Mouse (Mus musculus) lung, adult 10 weeks (tissue): Measurements from ENCODE around the gene Gm20388. TPM values are rescaled to one million over a fixed set of nuclear protein-coding genes. Genes with fewer than 3 reads are reported as not detected.

Source experiments
- polyA plus RNA-seq: library from polyadenylated mRNA; stranded (reverse); fragments of 350-450 nt; fragmentation: Illumina TruSeq; extraction: RNeasy Lipid Tissue Mini Kit (QIAGEN cat#74804); gene quantifications from one replicate; pipeline ENCODE4 v1.2.3, GENCODE M21; 2014; ENCODE audit warnings: low read depth, low replicate concordance; ENCODE audit not compliant: insufficient read depth

The Gm20388 gene
- polyA plus RNA-seq, 1 experiment from 2014 or later: 25.6 TPM

DNA sequence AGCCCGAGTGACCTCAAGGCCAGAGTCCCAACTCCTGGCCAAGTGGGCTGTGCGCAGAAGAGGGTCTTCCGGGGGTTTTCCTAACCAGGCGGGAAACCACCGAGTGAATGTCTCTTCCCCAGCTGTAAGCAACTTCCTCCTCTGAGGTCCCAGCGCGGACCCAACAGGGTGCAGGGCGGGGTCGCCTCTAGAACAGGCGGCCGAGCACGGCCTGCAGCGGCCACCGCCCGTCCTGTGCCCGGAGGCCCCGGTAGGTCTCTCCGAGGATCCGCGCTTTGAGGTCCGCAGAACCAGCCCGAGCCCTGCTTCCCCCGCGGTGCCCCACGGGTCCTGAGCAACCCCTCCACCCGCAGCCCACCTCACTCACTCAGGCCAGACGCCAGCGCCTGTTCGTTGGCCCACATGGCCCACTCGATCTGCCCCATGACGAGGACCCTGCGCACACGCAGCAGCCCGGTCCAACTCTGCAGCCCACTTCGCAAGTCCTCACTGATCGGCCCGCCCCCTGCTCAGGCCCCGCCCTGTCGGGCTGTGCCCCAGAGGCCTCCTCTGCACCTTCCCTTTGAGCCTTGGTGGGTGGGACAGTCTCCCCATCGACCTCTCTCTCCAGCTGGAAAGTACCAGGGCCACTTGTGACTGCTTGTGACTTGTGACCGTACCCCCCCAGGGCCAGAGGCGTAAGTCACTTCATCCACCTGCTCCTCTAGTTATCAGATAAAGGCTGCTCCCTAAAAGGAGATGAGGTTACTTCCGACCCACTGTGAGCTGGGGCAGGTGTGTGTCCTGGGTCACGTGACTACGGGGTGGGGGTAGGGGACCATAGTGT is 2522.0 kb downstream of the Gm20388 start, which contains the start of gene Cyba:
Cyba (minus strand) TSS at position 488 of the 826 bp plus-strand sequence.

GRCm38 (mm10) chr8:122443262-122444006 is 2532.8 kb downstream of the Gm20388 start, which contains the start of gene Mvd:
TSS of gene Mvd (minus strand) at chr8:122443422.

GRCm38 (mm10) chr8:122460524-122461472 is 2550.2 kb downstream of the Gm20388 start, which contains the start of gene Snai3:
TSS of gene Snai3 (minus strand) at chr8:122460733.

DNA sequence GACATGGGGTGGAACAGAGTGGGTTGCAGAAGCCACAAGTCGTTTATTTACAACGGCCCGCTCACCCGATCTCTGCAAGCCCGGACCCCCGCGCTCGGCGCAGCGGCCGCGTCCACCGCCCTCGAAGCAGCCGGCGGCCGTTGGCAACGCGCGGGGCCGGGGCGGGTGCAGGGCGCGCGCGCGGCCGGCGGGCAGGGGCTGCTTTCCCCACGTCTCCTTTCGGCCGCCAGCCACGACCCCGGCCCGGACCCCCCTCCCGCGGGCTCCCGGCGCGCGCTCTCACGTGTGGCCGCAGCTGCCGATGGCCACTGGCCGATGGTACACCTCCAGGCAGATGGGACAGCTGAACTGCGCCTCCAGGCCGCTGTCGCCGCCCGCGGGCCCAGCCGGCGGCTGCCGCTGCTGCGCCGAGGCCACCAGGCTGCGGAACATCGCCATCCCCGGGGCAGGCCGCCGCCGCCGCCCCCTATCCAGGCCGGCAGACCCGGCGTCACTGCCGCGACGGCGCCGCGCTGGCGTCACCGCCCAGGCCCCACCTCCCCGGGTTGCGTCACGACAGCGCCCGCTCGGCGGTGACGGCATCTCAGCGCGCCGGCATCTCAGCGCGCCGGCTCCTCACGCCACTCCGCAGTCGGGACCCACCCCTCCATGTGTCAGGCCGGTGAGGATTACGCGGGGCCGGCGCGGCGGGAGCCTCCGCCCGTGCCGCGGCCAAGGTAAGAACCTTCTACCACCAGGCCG is 2565.1 kb downstream of the Gm20388 start, which contains the start of the genes Rnf166 and Ctu2:
Rnf166 (minus strand) TSS at position 485 of the 741 bp plus-strand sequence.
Ctu2 (plus strand) TSS at position 564 of the 741 bp plus-strand sequence.

GRCm38 (mm10) chr8:122551265-122552051 is 2640.8 kb downstream of the Gm20388 start, which contains the start of gene Piezo1:
TSS of gene Piezo1 (minus strand) at chr8:122551329.

GRCm38 (mm10) chr8:122567361-122568108 is 2656.9 kb downstream of the Gm20388 start, which contains the start of gene Cdt1:
TSS of gene Cdt1 (plus strand) at chr8:122568015.

GRCm38 (mm10) chr8:122576648-122577022 is 2666.0 kb downstream of the Gm20388 start, which contains the start of gene Aprt:
TSS of gene Aprt (minus strand) at chr8:122576909.

GRCm38 (mm10) chr8:122611295-122612133 is 2700.9 kb downstream of the Gm20388 start, which contains the start of the genes Galns and Trappc2l:
TSS of gene Galns (minus strand) at chr8:122611463.
TSS of gene Trappc2l (plus strand) at chr8:122611640.

GRCm38 (mm10) chr8:122622727-122623126 is 2712.1 kb downstream of the Gm20388 start, which contains the start of gene Pabpn1l:
TSS of gene Pabpn1l (minus strand) at chr8:122622739.

DNA sequence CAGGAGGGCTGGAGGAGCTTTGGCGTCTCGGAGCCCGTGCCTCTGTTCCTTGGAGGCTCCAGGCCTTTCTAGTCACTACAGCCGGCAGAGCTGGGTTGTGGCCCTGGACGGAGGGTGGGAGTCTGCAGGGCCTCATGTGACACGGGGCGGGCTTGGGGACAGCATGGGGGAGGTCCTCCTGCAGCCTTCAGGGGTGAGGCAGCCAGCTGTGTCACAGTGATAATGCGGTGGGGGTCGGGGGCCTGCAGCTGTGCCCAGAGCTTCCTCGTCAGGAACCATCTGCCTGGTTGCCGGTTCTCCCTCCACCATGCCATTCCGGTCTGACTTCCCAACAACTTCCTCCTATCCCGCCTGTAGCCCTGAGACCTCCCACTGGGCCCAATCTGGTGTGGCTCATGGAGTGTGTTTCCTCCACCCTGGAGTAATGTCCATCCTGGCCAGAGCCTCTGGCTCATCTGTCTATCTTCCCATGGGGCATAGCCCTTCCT is 2788.4 kb downstream of the Gm20388 start, which contains the start of gene Cbfa2t3:
Cbfa2t3 (minus strand) TSS at position 105 of the 488 bp plus-strand sequence.

GRCm38 (mm10) chr8:122775285-122776155 is 2864.9 kb downstream of the Gm20388 start, which contains the start of gene Acsf3:
TSS of gene Acsf3 (plus strand) at chr8:122775486.

DNA sequence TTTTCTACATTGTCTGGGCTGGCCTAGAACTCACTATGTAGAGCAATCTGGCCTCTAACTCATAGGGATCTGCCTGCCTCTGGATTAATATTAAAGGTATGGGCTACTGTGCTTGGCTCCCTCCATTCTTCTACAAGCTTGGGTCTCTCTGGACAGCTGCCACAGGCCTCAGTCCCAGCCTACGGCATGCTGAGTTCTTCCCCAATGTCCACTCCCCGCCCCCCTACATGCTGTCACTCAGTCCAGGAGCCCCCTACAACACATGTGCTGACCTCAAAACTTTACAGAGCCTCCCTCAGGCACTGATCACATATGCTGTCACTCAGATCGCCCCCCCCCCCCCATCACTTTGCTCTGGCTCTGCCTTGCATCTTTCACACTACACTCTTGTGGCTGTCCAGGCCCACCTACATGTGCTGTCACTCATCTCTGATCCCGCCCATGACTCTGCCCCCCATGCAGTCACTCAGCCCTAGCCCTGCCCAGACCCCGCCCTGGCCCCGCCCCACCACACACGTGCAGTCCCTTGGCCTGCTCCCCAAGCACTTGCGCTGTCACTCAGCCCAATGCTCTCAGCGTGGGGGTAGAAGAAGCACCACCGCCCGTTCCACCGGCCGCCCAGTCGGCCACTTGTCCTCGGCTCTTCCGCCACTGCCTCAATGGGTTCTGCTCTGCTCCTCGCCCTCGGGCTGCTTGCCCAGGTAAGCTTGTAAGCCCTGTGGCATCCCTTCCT is 2937.4 kb downstream of the Gm20388 start, which contains the start of gene Cdh15:
Cdh15 (plus strand) TSS at position 138 of the 733 bp plus-strand sequence.

GRCm38 (mm10) chr8:123042158-123042973 is 3131.7 kb downstream of the Gm20388 start, which contains the start of gene Ankrd11:
TSS of gene Ankrd11 (minus strand) at chr8:123042277.

DNA sequence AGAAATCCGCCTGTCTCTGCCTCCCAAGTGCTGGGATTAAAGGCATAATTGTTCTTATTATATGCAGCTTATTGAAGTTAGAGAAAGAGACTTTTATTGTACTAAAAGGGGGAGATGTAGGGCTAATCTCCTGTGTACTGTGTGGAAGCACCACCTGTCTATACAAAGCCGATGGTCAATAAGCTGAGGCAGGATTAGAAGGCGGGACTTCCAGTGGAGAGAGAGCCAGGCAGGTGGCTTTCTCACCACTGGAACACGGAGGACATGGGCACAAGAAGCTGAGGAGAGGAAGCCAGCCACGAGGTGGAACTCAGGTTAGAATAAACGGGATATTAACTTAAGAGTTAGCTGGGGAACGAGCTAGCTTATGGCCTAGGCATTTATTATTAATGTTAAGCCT is 3152.1 kb downstream of the Gm20388 start, which contains the start of gene Spg7:
Spg7 (plus strand) TSS at position 222 of the 400 bp plus-strand sequence.

